Mouse (Mus musculus): Measurements from ENCODE around the gene Smyd2. TPM values are rescaled to one million over a fixed set of nuclear protein-coding genes. Genes with fewer than 3 reads are reported as not detected.

Gene Smyd2
- 0.76 to 3.5 TPM (median 0.96 TPM) in 3 replicates for total RNA-seq (2017)

- no peak for ATAC-seq (replicated peaks; ENCODE audit: insufficient number of reproducible peaks, low FRiP score, low TSS enrichment, poor library complexity, severe bottlenecking)
Measured at GRCm38 (mm10) chr1:189921818-189922592, at the start of gene Smyd2. Gene Smyd2, minus strand, starts transcription at chr1:189922363.

- no peak for ATAC-seq (replicated peaks; ENCODE audit: insufficient number of reproducible peaks, low FRiP score, low TSS enrichment, poor library complexity, severe bottlenecking)
Measured at GRCm38 (mm10) chr1:189970381-189970780, 48.2 kb upstream of the Smyd2 start.

GRCm38 (mm10) chr1:189968027-189968426 lies 45.9 kb upstream of the Smyd2 start:
- no peak for ATAC-seq (replicated peaks; ENCODE audit: insufficient number of reproducible peaks, low FRiP score, low TSS enrichment, poor library complexity, severe bottlenecking)

GRCm38 (mm10) chr1:189960481-189960880 lies 38.3 kb upstream of the Smyd2 start:
- ATAC-seq (replicated peaks; ENCODE audit: insufficient number of reproducible peaks, low FRiP score, low TSS enrichment, poor library complexity, severe bottlenecking) = no peak

- no peak for ATAC-seq (replicated peaks; ENCODE audit: insufficient number of reproducible peaks, low FRiP score, low TSS enrichment, poor library complexity, severe bottlenecking)
Measured at GRCm38 (mm10) chr1:189959802-189960201, 37.6 kb upstream of the Smyd2 start.

GRCm38 (mm10) chr1:189951861-189952260 lies 29.7 kb upstream of the Smyd2 start:
- ATAC-seq (replicated peaks; ENCODE audit: insufficient number of reproducible peaks, low FRiP score, low TSS enrichment, poor library complexity, severe bottlenecking) = no peak

- no peak for ATAC-seq (replicated peaks; ENCODE audit: insufficient number of reproducible peaks, low FRiP score, low TSS enrichment, poor library complexity, severe bottlenecking)
Measured at GRCm38 (mm10) chr1:189947411-189947810, 25.2 kb upstream of the Smyd2 start.

GRCm38 (mm10) chr1:189946126-189946525 lies 24.0 kb upstream of the Smyd2 start:
- no peak for ATAC-seq (replicated peaks; ENCODE audit: insufficient number of reproducible peaks, low FRiP score, low TSS enrichment, poor library complexity, severe bottlenecking)

- no peak for ATAC-seq (replicated peaks; ENCODE audit: insufficient number of reproducible peaks, low FRiP score, low TSS enrichment, poor library complexity, severe bottlenecking)
Measured at GRCm38 (mm10) chr1:189941786-189942185, 19.6 kb upstream of the Smyd2 start.

- ATAC-seq (replicated peaks; ENCODE audit: insufficient number of reproducible peaks, low FRiP score, low TSS enrichment, poor library complexity, severe bottlenecking) = no peak
Measured at GRCm38 (mm10) chr1:189936436-189937105, 14.4 kb upstream of the Smyd2 start.

GRCm38 (mm10) chr1:189933480-189934202 lies 11.5 kb upstream of the Smyd2 start:
- no peak for ATAC-seq (replicated peaks; ENCODE audit: insufficient number of reproducible peaks, low FRiP score, low TSS enrichment, poor library complexity, severe bottlenecking)

- ATAC-seq (replicated peaks; ENCODE audit: insufficient number of reproducible peaks, low FRiP score, low TSS enrichment, poor library complexity, severe bottlenecking) = no peak
Measured at GRCm38 (mm10) chr1:189932976-189933375, 10.8 kb upstream of the Smyd2 start.

- no peak for ATAC-seq (replicated peaks; ENCODE audit: insufficient number of reproducible peaks, low FRiP score, low TSS enrichment, poor library complexity, severe bottlenecking)
Measured at GRCm38 (mm10) chr1:189932190-189932589, 10.0 kb upstream of the Smyd2 start.

GRCm38 (mm10) chr1:189929896-189930295 lies 7.7 kb upstream of the Smyd2 start:
- ATAC-seq (replicated peaks; ENCODE audit: insufficient number of reproducible peaks, low FRiP score, low TSS enrichment, poor library complexity, severe bottlenecking) = no peak

- no peak for ATAC-seq (replicated peaks; ENCODE audit: insufficient number of reproducible peaks, low FRiP score, low TSS enrichment, poor library complexity, severe bottlenecking)
Measured at GRCm38 (mm10) chr1:189927644-189928043, 5.5 kb upstream of the Smyd2 start.

GRCm38 (mm10) chr1:189926279-189926678 lies 4.1 kb upstream of the Smyd2 start:
- no peak for ATAC-seq (replicated peaks; ENCODE audit: insufficient number of reproducible peaks, low FRiP score, low TSS enrichment, poor library complexity, severe bottlenecking)

GRCm38 (mm10) chr1:189923871-189924568 lies 1.9 kb upstream of the Smyd2 start:
- ATAC-seq (replicated peaks; ENCODE audit: insufficient number of reproducible peaks, low FRiP score, low TSS enrichment, poor library complexity, severe bottlenecking) = no peak

GRCm38 (mm10) chr1:189923157-189923556 lies 994 bp upstream of the Smyd2 start:
- ATAC-seq (replicated peaks; ENCODE audit: insufficient number of reproducible peaks, low FRiP score, low TSS enrichment, poor library complexity, severe bottlenecking) = no peak

GRCm38 (mm10) chr1:189922721-189923120 lies 558 bp upstream of the Smyd2 start:
- no peak for ATAC-seq (replicated peaks; ENCODE audit: insufficient number of reproducible peaks, low FRiP score, low TSS enrichment, poor library complexity, severe bottlenecking)
